Mouse (Mus musculus): Measurements from ENCODE around the gene Ranbp10.

The Ranbp10 gene

GRCm38 (mm10) chr8:105789626-105790025 is 37.5 kb downstream of the Ranbp10 start:
- no peak for DNase-seq (ENCODE audit: low read depth in 1 of 2, low spot score in 2 of 2)

- DNase-seq (ENCODE audit: low read depth in 1 of 2, low spot score in 2 of 2): no peak
Observed at GRCm38 (mm10) chr8:105788927-105789326, 38.2 kb downstream of the Ranbp10 start.

- DNase-seq (ENCODE audit: low read depth in 1 of 2, low spot score in 2 of 2): peak; percentile 10 to 46
Observed at GRCm38 (mm10) chr8:105788241-105788640, 38.9 kb downstream of the Ranbp10 start.

GRCm38 (mm10) chr8:105780298-105780697 is 46.9 kb downstream of the Ranbp10 start:
- DNase-seq (ENCODE audit: low read depth in 1 of 2, low spot score in 2 of 2): no peak

GRCm38 (mm10) chr8:105777833-105778232 is 49.3 kb downstream of the Ranbp10 start:
- no peak for DNase-seq (ENCODE audit: low read depth in 1 of 2, low spot score in 2 of 2)

GRCm38 (mm10) chr8:105774498-105774897 is 52.7 kb downstream of the Ranbp10 start:
- no peak for DNase-seq (ENCODE audit: low read depth in 1 of 2, low spot score in 2 of 2)

GRCm38 (mm10) chr8:105773441-105773861 is 53.7 kb downstream of the Ranbp10 start:
- no peak for DNase-seq (ENCODE audit: low read depth in 1 of 2, low spot score in 2 of 2)

GRCm38 (mm10) chr8:105771398-105772175 is 55.6 kb downstream of the Ranbp10 start:
- no peak for DNase-seq (ENCODE audit: low read depth in 1 of 2, low spot score in 2 of 2)

GRCm38 (mm10) chr8:105770609-105771008 is 56.5 kb downstream of the Ranbp10 start:
- DNase-seq (ENCODE audit: low read depth in 1 of 2, low spot score in 2 of 2): no peak

- DNase-seq (ENCODE audit: low read depth in 1 of 2, low spot score in 2 of 2): no peak
Observed at GRCm38 (mm10) chr8:105768485-105769257, 58.5 kb downstream of the Ranbp10 start.

- DNase-seq (ENCODE audit: low read depth in 1 of 2, low spot score in 2 of 2): peak; percentile 67 to 87
Observed at GRCm38 (mm10) chr8:105758277-105759108, 68.7 kb downstream of the Ranbp10 start, which contains the start of gene Gfod2. TSS of gene Gfod2 (minus strand) at chr8:105758664.

- DNase-seq (ENCODE audit: low read depth in 1 of 2, low spot score in 2 of 2): no peak
Observed at GRCm38 (mm10) chr8:105757796-105758276, 69.3 kb downstream of the Ranbp10 start.

GRCm38 (mm10) chr8:105754688-105755087 is 72.5 kb downstream of the Ranbp10 start:
- no peak for DNase-seq (ENCODE audit: low read depth in 1 of 2, low spot score in 2 of 2)

GRCm38 (mm10) chr8:105753916-105754315 is 73.2 kb downstream of the Ranbp10 start:
- no peak for DNase-seq (ENCODE audit: low read depth in 1 of 2, low spot score in 2 of 2)

- no peak for DNase-seq (ENCODE audit: low read depth in 1 of 2, low spot score in 2 of 2)
Observed at GRCm38 (mm10) chr8:105750606-105751005, 76.5 kb downstream of the Ranbp10 start.

GRCm38 (mm10) chr8:105743301-105743700 is 83.8 kb downstream of the Ranbp10 start:
- DNase-seq (ENCODE audit: low read depth in 1 of 2, low spot score in 2 of 2): no peak

- DNase-seq (ENCODE audit: low read depth in 1 of 2, low spot score in 2 of 2): no peak
Observed at GRCm38 (mm10) chr8:105739216-105739615, 87.9 kb downstream of the Ranbp10 start.

- DNase-seq (ENCODE audit: low read depth in 1 of 2, low spot score in 2 of 2): no peak
Observed at GRCm38 (mm10) chr8:105732186-105732585, 95.0 kb downstream of the Ranbp10 start.

GRCm38 (mm10) chr8:105727397-105728124 is 99.6 kb downstream of the Ranbp10 start:
- no peak for DNase-seq (ENCODE audit: low read depth in 1 of 2, low spot score in 2 of 2)

GRCm38 (mm10) chr8:105725726-105726125 is 101.4 kb downstream of the Ranbp10 start:
- no peak for DNase-seq (ENCODE audit: low read depth in 1 of 2, low spot score in 2 of 2)
